Mouse (Mus musculus): ENCODE results near the gene Nlrp1a.

The Nlrp1a gene

DNA sequence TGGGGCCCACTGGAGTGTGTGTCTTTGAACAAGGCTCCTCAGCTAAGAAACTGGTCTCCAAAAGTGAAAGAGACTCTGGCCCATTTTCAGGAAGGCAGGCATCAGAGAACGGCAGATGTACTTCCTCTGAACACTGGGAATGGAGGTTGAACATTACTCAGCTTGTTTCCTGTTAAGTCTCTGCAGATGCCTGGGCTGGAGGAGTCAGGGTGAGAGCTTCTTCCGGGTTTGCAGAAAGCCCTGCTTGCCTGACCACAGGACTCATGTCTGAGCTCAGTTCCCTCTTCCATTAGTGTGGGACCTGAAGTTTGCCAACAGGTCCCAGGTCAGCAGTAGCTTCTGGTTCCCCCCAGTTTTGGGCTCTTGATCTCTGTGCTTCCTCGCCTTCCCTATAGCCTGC is at the start of gene Nlrp1a:
TSS of gene Nlrp1a (minus strand) at position 44 of the 400 bp plus-strand sequence.
- DNase-seq (ENCODE audit: low spot score), result no peak

DNA sequence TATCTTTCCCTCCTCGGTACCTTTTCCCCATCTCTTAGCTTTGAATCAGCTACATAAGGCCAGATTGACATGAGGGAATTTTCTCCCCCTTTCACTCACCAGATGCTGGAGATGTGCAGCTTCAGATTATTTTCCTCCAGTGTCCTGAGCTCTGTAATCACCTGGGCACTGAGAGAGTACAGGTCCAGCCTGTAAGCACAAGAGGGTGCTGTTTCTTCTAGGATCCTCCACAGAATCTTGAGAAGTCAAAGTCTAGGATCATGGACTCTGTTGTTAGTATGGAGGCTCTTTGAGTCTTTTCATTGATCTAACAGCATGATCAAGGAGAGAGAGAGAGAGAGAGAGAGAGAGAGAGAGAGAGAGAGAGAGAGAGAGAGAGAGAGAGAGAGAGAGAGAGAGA is 25.1 kb upstream of the Nlrp1a start:
- no peak for DNase-seq (ENCODE audit: low spot score)

DNA sequence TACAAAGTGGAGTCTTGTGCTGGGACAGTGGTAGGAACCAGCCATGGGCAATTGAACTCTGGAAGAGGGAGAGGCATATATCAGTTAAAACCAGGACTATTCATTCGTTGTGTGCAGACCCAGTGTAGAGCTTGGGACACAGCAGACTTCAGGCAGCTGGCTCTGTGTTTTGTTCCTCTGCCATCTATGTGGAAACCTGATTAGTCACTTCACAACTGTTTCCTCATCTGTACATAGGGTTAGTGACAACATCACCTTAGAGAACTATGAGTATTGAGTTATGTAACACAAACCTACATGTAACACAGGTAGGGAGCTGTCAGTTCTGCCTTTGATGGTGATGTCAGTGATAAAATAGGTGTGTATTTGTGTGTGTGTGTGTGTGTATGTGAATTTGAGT is 19.6 kb upstream of the Nlrp1a start:
- no peak for DNase-seq (ENCODE audit: low spot score)

DNA sequence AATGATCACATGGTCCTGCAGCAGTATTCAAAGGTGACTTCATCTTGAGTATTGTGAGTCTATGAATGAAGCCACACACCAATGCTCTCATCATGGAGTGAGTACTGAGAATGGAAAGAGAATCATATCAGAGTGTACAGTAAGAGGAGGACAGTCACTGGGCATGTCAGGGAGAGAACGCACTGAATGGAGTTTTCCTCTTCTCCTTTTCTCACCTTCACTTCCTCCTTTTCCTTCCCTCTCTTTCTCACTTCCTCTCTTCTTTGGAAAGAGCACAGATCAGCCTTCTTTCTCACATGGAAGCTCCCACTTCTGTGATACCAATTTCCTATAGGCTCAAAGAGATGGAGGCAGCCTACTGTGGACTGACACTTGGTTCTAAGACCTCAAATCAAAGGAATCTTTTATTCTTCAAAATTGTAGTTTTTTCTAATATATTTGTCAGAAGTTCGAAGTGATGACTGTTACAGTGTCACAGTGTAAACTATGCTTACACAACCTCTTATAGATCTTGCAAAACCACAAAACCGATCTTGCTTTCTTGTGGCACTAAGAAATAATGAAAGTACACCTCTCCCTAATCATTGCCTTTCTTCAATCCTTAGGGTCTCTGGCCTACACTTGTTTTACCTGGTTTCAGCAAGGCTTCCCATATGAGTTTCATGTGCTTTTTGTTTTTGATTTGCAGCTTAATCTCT is 15.1 kb upstream of the Nlrp1a start:
- no peak for DNase-seq (ENCODE audit: low spot score)

DNA sequence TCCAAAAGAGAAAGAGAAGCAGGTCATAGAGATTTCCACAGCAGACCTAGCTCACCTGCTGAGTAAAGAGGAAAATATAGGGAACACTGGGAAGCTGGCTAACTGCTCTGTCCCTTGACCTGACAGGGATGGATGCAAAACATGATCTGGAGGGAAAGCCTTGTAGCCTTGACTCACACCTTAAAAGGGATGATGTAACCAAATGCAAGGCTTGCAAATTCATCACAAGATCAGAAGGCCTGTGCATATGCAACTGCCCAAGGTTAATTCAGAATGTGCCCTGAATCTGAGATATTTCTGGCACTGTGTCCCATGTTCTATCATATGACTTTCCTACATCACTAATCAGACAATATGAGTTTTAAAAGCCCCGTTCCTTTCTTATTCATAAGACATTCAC is 10.8 kb upstream of the Nlrp1a start:
- DNase-seq (ENCODE audit: low spot score), result no peak

DNA sequence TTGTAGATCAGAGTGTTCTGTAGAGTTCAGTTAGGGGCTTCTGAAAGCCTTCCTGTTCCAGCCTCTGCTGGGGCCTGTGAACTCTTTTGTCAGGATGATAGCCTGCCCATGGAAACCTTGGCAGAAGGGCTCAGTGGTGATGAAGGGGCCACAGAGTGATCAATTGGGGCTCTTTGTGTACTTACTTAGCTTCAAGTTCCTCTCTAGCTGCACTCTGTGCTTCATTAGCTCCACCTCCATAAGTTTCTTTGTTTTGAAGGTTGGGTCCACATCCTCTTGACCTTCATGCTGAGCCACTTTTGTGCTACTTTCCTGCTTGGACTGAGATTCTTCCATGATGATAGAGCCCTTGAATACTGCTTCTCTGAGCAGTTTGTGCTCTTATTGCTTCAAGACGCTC is 2.5 kb downstream of the Nlrp1a start:
- no peak for DNase-seq (ENCODE audit: low spot score)

DNA sequence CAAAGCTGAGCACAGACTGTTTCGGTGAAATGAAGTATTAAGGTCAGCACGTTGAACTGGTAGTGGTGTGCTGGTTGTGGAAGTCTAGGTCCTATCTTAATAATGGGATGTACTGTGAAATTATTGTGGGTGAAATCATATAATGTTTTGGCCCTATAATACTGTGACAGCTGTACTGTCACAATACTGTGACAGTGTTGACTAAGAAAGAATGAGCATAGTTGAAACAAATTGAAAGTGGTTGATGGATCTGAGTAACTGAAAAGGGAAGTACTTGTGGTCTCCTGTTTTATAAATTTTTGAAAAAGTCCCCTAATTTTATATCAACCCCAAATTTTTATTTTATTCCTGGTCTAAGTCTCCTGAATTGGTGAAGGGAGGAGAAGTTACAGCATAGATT is 37.4 kb downstream of the Nlrp1a start:
- DNase-seq (ENCODE audit: low spot score), result no peak

DNA sequence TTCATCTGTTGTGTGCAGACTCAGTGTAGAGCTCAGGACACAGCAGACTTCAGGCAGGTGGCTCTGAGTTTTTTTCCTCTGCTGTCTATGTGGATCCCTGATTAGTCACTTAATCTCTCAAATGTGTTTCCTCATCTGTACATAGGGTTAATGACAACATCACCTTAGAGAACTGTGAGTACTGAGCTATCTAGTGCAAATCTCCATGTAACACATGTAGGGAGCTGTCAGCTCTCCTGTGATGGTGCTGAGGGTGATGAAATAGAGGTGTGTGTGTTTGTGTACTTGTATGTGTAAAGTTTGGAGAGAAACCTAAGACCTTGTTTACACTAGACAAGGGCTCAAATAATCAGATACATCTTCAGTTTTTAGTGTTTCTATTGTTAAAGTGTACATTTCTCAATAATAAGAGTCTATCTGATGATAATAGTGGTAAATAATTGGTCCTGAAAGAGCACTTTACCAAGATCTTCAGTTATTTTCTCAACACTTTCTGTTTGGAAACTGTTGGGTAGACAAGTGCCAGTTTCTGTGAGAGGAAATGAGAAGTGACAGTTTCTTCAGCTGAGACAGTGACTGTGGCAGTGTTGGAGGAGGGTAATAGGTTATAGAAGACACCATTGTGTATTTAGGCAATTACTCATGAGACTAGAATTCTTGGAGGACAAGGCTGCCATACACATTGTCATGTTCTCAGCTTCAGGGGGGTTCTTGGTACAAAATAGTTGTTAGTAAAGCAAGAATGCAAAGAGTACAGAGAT is 38.1 kb downstream of the Nlrp1a start:
- DNase-seq (ENCODE audit: low spot score), result no peak

DNA sequence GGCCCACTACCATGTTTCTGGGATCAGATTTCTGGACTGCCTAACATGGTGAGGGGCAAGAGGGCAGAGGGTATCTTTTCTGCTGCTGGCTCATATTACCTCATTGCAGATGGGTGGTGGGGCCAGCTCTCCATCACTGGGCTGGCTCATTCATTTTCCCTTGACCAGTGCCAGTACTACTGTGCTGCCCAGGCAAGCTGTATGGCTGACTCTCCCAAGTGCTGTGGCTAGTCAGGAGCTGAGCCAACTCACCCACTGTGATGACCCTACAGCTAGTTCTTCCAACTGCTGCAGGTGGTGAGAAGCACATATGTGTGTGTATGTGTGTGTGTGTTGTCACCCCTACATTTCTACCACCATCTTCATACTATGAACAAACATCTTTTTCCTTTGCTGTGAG is 40.6 kb downstream of the Nlrp1a start:
- DNase-seq (ENCODE audit: low spot score), result no peak

DNA sequence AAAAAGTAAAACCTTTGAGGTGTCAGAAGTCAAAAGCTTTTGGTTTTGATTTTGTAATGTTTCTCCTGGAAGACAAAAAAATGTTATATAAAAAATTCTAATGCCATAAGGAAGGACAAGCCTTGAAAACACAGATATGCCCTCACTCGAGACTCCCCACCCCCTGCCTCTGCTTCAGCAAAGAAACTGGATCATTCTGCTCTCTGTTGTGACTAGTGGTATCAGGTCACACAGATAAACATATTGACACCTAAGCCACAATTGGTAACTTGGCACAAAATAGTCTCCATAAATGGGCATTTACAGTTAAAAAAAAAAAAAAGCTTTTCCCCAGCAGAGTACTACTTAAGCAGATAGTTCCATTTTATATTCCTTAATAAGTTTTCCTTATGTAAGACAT is 68.2 kb downstream of the Nlrp1a start:
- DNase-seq (ENCODE audit: low spot score), result no peak

DNA sequence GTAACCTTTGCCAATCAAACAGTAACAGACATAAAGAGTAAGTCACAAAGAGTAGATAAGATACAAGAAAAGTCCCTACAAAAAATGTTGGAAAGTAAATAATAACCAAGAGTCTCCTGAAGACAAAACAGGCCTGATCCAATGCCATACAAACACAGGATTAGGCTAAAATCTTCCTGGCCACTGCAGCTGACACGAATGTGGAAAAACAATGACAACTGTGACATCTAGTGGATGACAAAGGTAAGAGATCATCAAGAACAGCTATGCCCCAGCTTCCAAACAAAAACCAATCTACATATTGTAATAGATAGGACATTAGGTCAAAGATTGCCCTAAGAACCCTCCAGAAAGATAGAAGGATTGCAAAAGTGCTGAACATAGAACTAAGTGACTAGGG is 92.0 kb downstream of the Nlrp1a start:
- peak; percentile 66 for DNase-seq (ENCODE audit: low spot score)

Measured in adipocyte (in vitro differentiated cells).